Mouse (Mus musculus): ENCODE measurements around the gene Zfp422.
"Not testable (repeated sequence)": the region's sequence is repeated elsewhere in the genome, so short reads cannot be mapped to it uniquely, and the experiment has no call there.

The Zfp422 gene

DNA sequence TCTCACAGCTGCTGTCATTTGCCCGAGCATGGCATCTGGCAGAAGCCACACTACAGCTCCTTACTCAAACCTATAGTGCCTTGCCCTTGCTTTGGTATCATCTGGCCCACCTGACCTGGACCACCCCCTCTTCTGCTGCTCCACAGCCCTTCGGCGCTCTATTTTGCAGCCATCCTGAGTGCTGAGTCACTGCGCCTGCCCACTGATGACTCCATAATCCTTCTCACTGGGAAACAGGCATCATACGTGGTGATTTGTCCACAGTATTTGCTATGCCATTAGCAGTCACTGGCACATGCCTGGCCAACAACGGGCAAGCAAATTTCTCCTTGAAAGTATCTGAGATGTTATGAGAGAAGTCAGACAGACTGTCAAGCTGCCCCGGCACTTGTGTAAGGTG is 21.0 kb upstream of the Zfp422 start:
- no peak for DNase-seq (ENCODE audit: low read depth, low spot score)

- no peak for DNase-seq (ENCODE audit: low read depth, low spot score)
Observed at GRCm38 (mm10) chr6:116647763-116648162, 19.0 kb upstream of the Zfp422 start.

GRCm38 (mm10) chr6:116644335-116644734 is 15.5 kb upstream of the Zfp422 start:
- no peak for DNase-seq (ENCODE audit: low read depth, low spot score)

- no peak for DNase-seq (ENCODE audit: low read depth, low spot score)
Observed at GRCm38 (mm10) chr6:116643881-116644280, 15.1 kb upstream of the Zfp422 start.

DNA sequence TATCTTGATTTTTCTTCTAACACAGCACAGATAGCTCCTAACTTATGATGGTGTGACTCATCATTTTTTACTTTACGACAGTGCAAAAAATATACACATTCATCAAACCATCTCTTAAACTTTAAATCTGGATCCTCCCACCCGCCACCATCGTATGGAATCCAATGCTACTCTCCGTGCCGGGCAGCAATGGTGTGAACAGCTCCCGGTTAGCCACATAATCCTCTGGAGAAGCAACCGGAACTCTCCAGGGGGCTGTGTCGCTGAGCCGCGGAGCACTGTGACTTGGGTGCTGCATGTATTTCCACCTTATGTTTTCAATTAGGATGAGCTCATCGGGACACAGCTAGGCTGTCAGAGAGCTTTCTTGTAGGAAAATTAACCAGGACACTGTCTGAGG is 14.1 kb upstream of the Zfp422 start:
- DNase-seq (ENCODE audit: low read depth, low spot score), result no peak

DNA sequence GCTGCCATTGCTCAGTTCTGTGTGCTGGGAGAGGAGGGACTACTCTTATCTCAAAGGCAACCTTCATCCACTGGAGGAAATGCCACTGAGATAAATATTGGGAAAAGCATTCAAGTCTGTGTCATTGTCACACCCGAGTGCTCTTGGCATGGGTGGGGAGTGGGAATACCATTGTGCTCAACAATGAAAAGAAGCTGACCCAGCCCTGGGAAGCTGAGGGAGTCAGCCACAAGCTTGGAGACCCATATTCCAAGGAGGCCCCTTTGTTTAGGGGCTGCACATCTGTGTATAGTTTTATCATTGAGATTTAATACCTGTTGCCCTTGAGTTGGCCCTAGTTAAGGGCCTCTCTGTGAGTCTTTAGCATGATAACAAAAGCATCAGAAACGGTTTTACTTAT is 10.9 kb upstream of the Zfp422 start:
- DNase-seq (ENCODE audit: low read depth, low spot score), result no peak

DNA sequence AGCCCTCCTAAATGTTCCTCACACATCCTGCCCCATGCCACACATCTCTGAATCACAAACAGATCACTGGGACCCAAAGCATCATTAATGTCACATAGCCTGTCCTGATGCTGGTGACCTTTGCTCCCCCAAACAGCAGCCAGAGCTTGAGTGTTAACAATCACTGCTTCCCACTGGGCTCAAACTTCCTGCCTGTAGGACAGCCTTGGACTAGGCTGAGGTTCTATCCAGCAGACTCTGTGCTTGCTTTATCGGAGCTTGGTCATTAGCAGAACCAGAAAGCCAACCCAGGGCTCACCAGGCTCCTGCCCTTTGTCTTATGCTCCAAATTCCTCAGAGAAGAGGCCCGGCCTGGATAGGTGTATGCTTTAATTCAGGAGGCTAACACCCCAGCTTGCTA is 10.1 kb upstream of the Zfp422 start:
- no peak for DNase-seq (ENCODE audit: low read depth, low spot score)

- DNase-seq (ENCODE audit: low read depth, low spot score), result no peak
Observed at GRCm38 (mm10) chr6:116637496-116637895, 8.7 kb upstream of the Zfp422 start.

DNA sequence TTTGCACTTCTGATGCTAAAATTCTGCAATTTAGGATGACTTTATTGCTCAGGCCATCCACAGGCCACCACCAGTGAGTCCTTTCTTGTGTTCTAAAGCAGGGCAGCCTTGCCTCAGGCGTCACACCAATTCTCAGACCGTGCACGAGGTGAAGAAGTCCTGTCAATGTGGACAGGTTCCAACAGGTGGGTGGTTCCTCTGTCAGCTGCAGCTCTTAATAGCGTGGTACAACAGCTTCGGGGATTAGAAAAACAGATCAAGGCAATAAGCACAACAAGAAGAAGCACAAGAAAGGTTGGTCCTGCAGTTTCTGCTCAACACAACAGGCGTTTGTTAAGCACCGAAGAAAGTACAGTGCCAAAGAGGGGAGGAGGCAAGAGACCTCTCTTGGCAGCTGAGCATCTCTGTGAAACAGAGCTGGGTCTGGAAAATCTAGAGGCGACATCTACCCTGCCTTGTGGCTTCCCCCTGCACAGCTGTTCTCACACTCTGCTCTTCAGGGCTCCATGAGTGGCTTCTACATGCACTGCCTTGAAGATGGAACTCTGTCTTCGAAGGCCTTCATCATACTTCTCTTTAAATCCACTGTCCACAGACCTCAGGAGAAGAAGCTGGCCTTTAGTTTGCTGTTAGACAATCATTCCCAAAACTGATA is 7.9 kb upstream of the Zfp422 start:
- no peak for DNase-seq (ENCODE audit: low read depth, low spot score)

- DNase-seq (ENCODE audit: low read depth, low spot score), result no peak
Observed at GRCm38 (mm10) chr6:116635251-116636180, 6.7 kb upstream of the Zfp422 start.

DNA sequence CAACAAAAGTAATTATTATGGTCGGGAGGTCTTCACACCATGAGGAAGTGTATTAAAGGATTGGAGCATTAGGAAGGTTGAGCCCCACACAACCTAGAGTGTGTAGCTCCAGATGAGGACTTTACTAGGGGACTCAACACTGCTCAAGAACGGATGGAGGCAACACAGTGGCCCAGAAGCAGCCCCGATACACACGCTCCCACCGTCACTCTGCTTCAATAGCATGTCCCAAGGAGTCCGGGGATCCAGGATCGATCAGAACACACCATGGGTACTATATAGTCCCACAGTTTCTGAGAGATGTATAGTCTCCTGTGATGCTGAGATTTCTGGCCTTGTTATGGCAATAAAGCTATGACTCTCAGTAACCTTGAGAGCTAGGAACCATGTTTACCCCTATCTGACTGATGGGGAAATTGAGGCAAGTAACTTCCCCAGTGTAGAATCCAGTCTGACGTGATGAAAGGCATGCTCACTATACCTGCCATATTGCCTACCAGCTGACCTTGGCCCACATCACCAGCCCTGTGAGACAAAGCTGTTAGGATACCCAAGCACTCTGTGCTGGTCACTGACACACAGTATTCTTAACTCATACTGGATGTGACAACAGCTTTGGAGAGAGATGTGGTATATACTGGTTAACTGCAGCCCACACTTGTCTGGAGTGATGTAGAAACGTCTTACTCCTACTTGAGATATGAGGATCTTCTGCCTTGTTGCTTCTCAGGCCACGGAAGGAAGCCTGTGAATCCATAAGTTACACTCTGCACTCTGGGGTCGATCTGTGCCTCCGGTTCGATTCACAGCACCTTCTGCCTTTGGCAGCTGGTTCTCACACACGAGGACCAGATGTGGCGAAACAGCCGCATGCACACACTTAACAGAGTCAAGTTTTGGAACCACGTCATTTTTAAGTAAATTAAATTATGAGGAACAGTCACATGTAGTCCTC is 5.2 kb upstream of the Zfp422 start:
- no peak for DNase-seq (ENCODE audit: low read depth, low spot score)

GRCm38 (mm10) chr6:116632129-116632528 is 3.3 kb upstream of the Zfp422 start:
- DNase-seq (ENCODE audit: low read depth, low spot score), result peak; percentile 30

GRCm38 (mm10) chr6:116629766-116630165 is 967 bp upstream of the Zfp422 start:
- DNase-seq (ENCODE audit: low read depth, low spot score), result no peak

- DNase-seq (ENCODE audit: low read depth, low spot score), result no peak
Observed at GRCm38 (mm10) chr6:116628095-116628494, 704 bp downstream of the Zfp422 start.

DNA sequence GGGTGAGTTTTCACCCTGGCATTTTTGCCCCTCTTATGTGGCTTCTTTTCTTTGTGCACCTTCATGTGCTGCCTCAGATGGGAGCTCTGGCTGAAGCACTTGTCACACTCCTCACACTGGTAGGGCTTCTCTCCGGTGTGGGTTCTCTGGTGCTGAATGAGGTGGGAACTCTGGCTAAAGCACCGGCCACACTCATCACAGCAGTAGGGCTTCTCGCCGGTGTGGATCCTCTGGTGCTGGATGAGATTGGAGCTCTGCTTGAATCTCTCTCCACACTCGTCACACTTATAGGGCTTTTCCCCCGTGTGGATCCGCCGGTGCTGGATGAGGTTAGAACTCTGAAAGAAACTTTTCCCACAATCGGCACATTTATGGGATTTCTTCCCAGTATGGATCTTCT is 2.4 kb downstream of the Zfp422 start:
- DNase-seq (ENCODE audit: low read depth, low spot score), result not testable (repeated sequence)

- no peak for DNase-seq (ENCODE audit: low read depth, low spot score)
Observed at GRCm38 (mm10) chr6:116621318-116622023, 7.3 kb downstream of the Zfp422 start.

DNA sequence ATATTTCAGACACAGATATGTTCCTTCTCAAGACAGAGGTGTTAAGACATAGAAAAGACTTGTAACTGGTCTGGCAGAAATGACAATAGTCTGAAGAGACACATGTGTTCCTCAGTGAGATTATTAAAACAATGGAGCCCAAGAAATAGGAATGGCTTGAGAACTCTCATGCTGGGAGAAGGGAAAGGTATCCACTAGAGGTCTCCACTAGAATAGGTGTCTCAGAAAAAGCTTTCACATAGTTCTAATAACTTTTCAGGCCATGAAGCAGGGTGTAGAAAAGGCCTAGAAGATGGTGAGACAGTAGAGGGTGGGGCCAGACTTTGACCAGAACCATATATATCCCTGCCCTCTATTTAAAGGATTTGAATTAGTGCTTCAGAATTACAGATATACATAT is 10.7 kb downstream of the Zfp422 start:
- DNase-seq (ENCODE audit: low read depth, low spot score), result no peak

GRCm38 (mm10) chr6:116615719-116616118 is 13.1 kb downstream of the Zfp422 start:
- no peak for DNase-seq (ENCODE audit: low read depth, low spot score)

DNA sequence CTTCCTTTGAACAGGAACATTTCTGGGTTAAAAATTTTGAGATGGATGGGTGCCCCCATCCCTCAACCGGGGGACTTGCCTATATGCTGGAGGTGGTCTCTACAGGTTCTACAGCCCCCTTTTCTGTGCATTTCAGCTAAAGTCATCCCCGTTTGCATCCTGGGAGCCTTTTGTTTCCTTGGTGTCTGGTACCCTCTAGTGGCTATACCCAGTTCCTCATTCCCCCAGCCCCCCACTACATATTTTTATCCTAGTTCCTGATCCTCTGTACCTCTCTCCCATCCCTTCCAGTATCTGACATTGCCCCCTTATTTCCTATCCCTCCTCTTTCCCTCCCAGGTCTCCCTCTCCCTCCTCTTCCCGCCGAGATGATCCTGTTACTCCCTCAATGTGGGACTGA is 21.6 kb downstream of the Zfp422 start:
- DNase-seq (ENCODE audit: low read depth, low spot score), result no peak

GRCm38 (mm10) chr6:116600969-116601368 is 27.8 kb downstream of the Zfp422 start:
- DNase-seq (ENCODE audit: low read depth, low spot score), result not testable (repeated sequence)

DNA sequence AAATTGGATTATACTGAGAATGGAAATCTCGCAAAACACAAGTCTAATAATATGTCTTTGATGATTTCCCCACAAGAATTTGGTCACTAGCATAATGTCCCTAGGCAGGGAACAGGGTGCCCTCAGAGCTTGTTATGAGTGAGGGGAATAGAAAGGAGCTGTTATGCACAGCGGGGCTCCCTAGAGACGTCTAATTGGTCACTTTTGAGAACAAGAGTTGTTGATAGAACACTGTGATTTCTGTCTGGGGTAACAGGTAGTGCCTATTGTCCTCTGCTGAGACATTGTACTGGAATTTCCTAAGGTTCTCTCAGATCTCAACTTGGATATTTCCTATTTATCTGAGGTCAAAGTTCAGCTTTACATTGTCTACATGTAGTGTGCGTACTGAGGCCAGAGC is 44.7 kb downstream of the Zfp422 start, which contains the start of gene Olfr215:
Olfr215 (minus strand) TSS at position 101 of the 400 bp plus-strand sequence.
- no peak for DNase-seq (ENCODE audit: low read depth, low spot score)

Measured in embryo, embryonic 11.5 days (tissue).